Mouse (Mus musculus): ENCODE measurements around the gene Zfp410.

DNA sequence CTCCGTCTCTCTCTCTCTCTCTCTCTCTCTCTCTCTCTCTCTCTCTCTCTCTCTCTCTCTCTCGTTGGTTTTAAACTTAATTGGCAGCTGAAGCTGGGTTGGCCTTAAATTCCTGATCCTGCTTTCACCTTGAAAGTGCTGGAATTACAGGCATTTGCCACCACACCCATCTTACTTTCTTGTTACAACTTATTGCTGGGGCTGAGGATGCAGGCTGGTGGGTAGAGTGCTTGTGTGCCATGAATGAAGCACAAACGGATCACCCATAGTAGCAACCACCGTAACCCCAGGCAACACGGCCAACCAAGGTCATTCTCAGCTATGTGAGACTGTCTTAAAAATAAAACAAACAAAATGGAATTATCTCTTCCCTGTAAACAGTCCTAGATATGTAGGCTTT lies 5.3 kb upstream of the Zfp410 start:
- TF ChIP-seq CTCF (IDR thresholded peaks at IDR 0.05; ENCODE audit: borderline replicate concordance, insufficient read depth, low read length) = no peak
- TF ChIP-seq POLR2A (IDR thresholded peaks at IDR 0.05; ENCODE audit: low read depth, low read length) = no peak
